Mouse (Mus musculus): ENCODE results near the gene Gm11042. TPM values are rescaled to one million over a fixed set of nuclear protein-coding genes. Genes with fewer than 3 reads are reported as not detected.

Gm11042 gene
- total and polyA plus RNA-seq, 2 experiments from 2014 or later, result not detected

- no peak overlapping the region for H3K4me2 ChIP-seq (ENCODE audit: low read depth, low read length, poor library complexity, severe bottlenecking)
These were observed 14.6 kb downstream of the Gm11042 start for GRCm38 (mm10) chr12:74301559-74301958.

GRCm38 (mm10) chr12:74296374-74296773, 19.8 kb downstream of the Gm11042 start:
- no peaks in the 10 kb centered on the region for H3K27me3 ChIP-seq (ENCODE audit: insufficient read depth, low read length)
- ATAC-seq (ENCODE audit: low FRiP score) (no peak), DNase-seq (ENCODE audit: low spot score) (no peak)
- H3K27ac ChIP-seq (ENCODE audit: low read depth, low read length), result no peak overlapping the region
- 66% methylated on average over 5 of the region's 5 CpGs for WGBS
- no peaks in the 10 kb centered on the region for H3K9me3 ChIP-seq (ENCODE audit: low read length)
- TF ChIP-seq CTCF (IDR thresholded peaks at IDR 0.05), result no peak
- 0 out of 2 replicates have a peak, but pooled peaks cover 2% of the 10 kb centered on the region for H3K4me1 ChIP-seq (ENCODE audit: insufficient read depth, low read length)
- no peaks in the 10 kb centered on the region for H3K36me3 ChIP-seq (ENCODE audit: insufficient read depth, low read length)
- no peak overlapping the region for H3K9ac ChIP-seq (replicated peaks; ENCODE audit: low read length, poor library complexity, severe bottlenecking)
- no peak overlapping the region for H3K4me2 ChIP-seq (ENCODE audit: low read depth, low read length, poor library complexity, severe bottlenecking)
- H3K4me3 ChIP-seq (ENCODE audit: low read depth, low read length), result no peak overlapping the region

More at GRCm38 (mm10) chr12:74301559-74301958, 14.6 kb downstream of the Gm11042 start:
- Histone ChIP-seq H3K4me1 (ENCODE audit: insufficient read depth, low read length) (no peaks in the 10 kb centered on the region), H3K27ac (ENCODE audit: low read depth, low read length) (no peak overlapping the region), H3K9me3 (ENCODE audit: low read length) (no peaks in the 10 kb centered on the region), H3K9ac (replicated peaks; ENCODE audit: low read length, poor library complexity, severe bottlenecking) (no peak overlapping the region), H3K36me3 (ENCODE audit: insufficient read depth, low read length) (no peaks in the 10 kb centered on the region), H3K4me3 (ENCODE audit: low read depth, low read length) (no peak overlapping the region), H3K27me3 (ENCODE audit: insufficient read depth, low read length) (no peaks in the 10 kb centered on the region)
- DNase-seq (ENCODE audit: low spot score) (no peak), ATAC-seq (ENCODE audit: low FRiP score) (no peak)
- WGBS, result 93% methylated on average over 6 of the region's 6 CpGs
- no peak for TF ChIP-seq CTCF (IDR thresholded peaks at IDR 0.05)

GRCm38 (mm10) chr12:74293624-74294023, 22.6 kb downstream of the Gm11042 start:
- 4% methylated on average over 4 of the region's 4 CpGs for WGBS
- no peak overlapping the region for H3K4me3 ChIP-seq (ENCODE audit: low read depth, low read length)
- H3K4me1 ChIP-seq (ENCODE audit: insufficient read depth, low read length), result 0 out of 2 replicates have a peak, but pooled peaks cover 2% of the 10 kb centered on the region
- TF ChIP-seq CTCF (IDR thresholded peaks at IDR 0.05), result peak; percentile 90
- H3K9me3 ChIP-seq (ENCODE audit: low read length), result no peaks in the 10 kb centered on the region
- no peak overlapping the region for H3K27ac ChIP-seq (ENCODE audit: low read depth, low read length)
- H3K4me2 ChIP-seq (ENCODE audit: low read depth, low read length, poor library complexity, severe bottlenecking), result no peak overlapping the region
- no peak overlapping the region for H3K9ac ChIP-seq (replicated peaks; ENCODE audit: low read length, poor library complexity, severe bottlenecking)
- no peaks in the 10 kb centered on the region for H3K36me3 ChIP-seq (ENCODE audit: insufficient read depth, low read length)
- ATAC-seq (ENCODE audit: low FRiP score), result no peak
- H3K27me3 ChIP-seq (ENCODE audit: insufficient read depth, low read length), result no peaks in the 10 kb centered on the region
- DNase-seq (ENCODE audit: low spot score), result peak; percentile 70

- H3K4me3 ChIP-seq (ENCODE audit: low read depth, low read length), result no peak overlapping the region
- H3K27me3 ChIP-seq (ENCODE audit: insufficient read depth, low read length), result no peaks in the 10 kb centered on the region; the same call in 1 of the 2 replicates
- no peak overlapping the region for H3K9ac ChIP-seq (replicated peaks; ENCODE audit: low read length, poor library complexity, severe bottlenecking)
- no peaks in the 10 kb centered on the region for H3K9me3 ChIP-seq (ENCODE audit: low read length)
- DNase-seq (ENCODE audit: low spot score), result no peak
- H3K36me3 ChIP-seq (ENCODE audit: insufficient read depth, low read length), result no peaks in the 10 kb centered on the region
- no peak for ATAC-seq (ENCODE audit: low FRiP score)
- H3K4me1 ChIP-seq (ENCODE audit: insufficient read depth, low read length), result 0 out of 2 replicates have a peak, but pooled peaks cover 2% of the 10 kb centered on the region
- WGBS, result 85% methylated on average over 4 of the region's 4 CpGs
- no peak overlapping the region for H3K27ac ChIP-seq (ENCODE audit: low read depth, low read length)
- H3K4me2 ChIP-seq (ENCODE audit: low read depth, low read length, poor library complexity, severe bottlenecking), result no peak overlapping the region
- no peak for TF ChIP-seq CTCF (IDR thresholded peaks at IDR 0.05)
These were observed 25.2 kb downstream of the Gm11042 start for GRCm38 (mm10) chr12:74290983-74291382.

- H3K27me3 ChIP-seq (ENCODE audit: insufficient read depth, low read length), result no peaks in the 10 kb centered on the region; the same call in 1 of the 2 replicates
- ATAC-seq (ENCODE audit: low FRiP score), result peak; percentile 67
- TF ChIP-seq CTCF (IDR thresholded peaks at IDR 0.05), result no peak
- H3K27ac ChIP-seq (ENCODE audit: low read depth, low read length), result no peak overlapping the region; the same call in 1 of the 2 replicates
- H3K4me2 ChIP-seq (ENCODE audit: low read depth, low read length, poor library complexity, severe bottlenecking), result peak overlapping the region; percentile 82
- peak overlapping the region; percentile 52 for H3K4me3 ChIP-seq (ENCODE audit: low read depth, low read length)
- H3K4me1 ChIP-seq (ENCODE audit: insufficient read depth, low read length), result peaks cover 5% of the 10 kb centered on the region; the same call in 1 of the 2 replicates
- WGBS, result 1% methylated on average over 11 of the region's 11 CpGs
- DNase-seq (ENCODE audit: low spot score), result peak; percentile 71
- no peaks in the 10 kb centered on the region for H3K36me3 ChIP-seq (ENCODE audit: insufficient read depth, low read length)
- peak overlapping the region; percentile 48; the same call in 1 of the 2 replicates for H3K9ac ChIP-seq (replicated peaks; ENCODE audit: low read length, poor library complexity, severe bottlenecking)
- no peaks in the 10 kb centered on the region for H3K9me3 ChIP-seq (ENCODE audit: low read length)
These were observed 31.5 kb downstream of the Gm11042 start for GRCm38 (mm10) chr12:74284685-74285054.

- H3K9me3 ChIP-seq (ENCODE audit: low read length), result no peaks in the 10 kb centered on the region
- H3K9ac ChIP-seq (replicated peaks; ENCODE audit: low read length, poor library complexity, severe bottlenecking), result peak overlapping the region; percentile 48
- peak overlapping the region; percentile 52 for H3K4me3 ChIP-seq (ENCODE audit: low read depth, low read length)
- peak overlapping the region; percentile 82 for H3K4me2 ChIP-seq (ENCODE audit: low read depth, low read length, poor library complexity, severe bottlenecking)
- H3K36me3 ChIP-seq (ENCODE audit: insufficient read depth, low read length), result no peaks in the 10 kb centered on the region
- no peak overlapping the region for H3K27ac ChIP-seq (ENCODE audit: low read depth, low read length)
- H3K4me1 ChIP-seq (ENCODE audit: insufficient read depth, low read length), result peaks cover 5% of the 10 kb centered on the region; the same call in 1 of the 2 replicates
- no peaks in the 10 kb centered on the region; the same call in 1 of the 2 replicates for H3K27me3 ChIP-seq (ENCODE audit: insufficient read depth, low read length)
- ATAC-seq (ENCODE audit: low FRiP score) (peak; percentile 91), DNase-seq (ENCODE audit: low spot score) (peak; percentile 96)
- WGBS, result under 1% methylated on average over 49 of the region's 49 CpGs
- TF ChIP-seq CTCF (IDR thresholded peaks at IDR 0.05), result peak; percentile 87
These were observed 32.0 kb downstream of the Gm11042 start for GRCm38 (mm10) chr12:74284020-74284684.

Data from midbrain, postnatal 0 days (tissue).